In the genomic region with DNA sequence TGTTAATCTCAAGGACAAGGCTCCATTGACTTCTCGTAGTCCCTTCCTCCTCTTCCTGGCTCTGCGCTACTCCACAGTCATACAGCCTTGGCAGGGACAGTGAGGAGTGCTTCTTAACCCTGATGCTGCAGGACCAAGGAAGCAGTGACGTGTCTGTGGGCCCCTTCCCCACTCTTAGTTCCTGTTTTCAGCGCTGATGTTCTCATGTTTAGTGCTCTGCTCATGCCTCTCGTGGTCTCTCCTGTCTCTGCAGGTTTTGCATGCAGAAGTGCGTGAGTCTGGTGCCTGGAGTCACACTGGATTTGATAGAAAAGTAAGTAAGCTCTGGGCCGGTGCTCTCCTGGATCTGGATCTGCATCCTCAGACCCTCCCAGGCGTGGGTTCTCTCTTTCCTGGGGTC, we compare ENCODE assay signal across 30 mouse cellular contexts.
A peak's percentile ranks its signal among the peaks of the same experiment; 100 is the strongest.
DNase-seq lines count a peak whose midpoint lies in the region; ATAC-seq and TF ChIP-seq lines count a peak whose summit lies in the region.
"Had no signal": no experiment of that assay in that cellular context is flagged by ENCODE, and none has a peak within 500 bp of the region (broad histone marks: within the 10 kb centered on the region; RNA-seq: fewer than 3 reads in every experiment).

No protein-coding gene starts in this region.

- no peaks in the 10 kb centered on the region for H3K79me2 ChIP-seq in MEL (ENCODE audit: control insufficient read depth, insufficient read depth, low read length, poor library complexity)

- TF ChIP-seq POLR2A in MEL (IDR thresholded peaks at IDR 0.05; ENCODE audit: control insufficient read depth in 1 of 2, insufficient read depth in 1 of 2, low read depth in 1 of 2, low read length in 2 of 2, poor library complexity in 1 of 2), result no peak

- WGBS in liver, postnatal 0 days (ENCODE audit: insufficient replicate concordance), result 57% methylated on average over 8 of the region's 8 CpGs
- 64% methylated on average over 8 of the region's 8 CpGs for WGBS in liver, embryonic 11.5 days

- TF ChIP-seq CTCF in liver, postnatal 0 days (IDR thresholded peaks at IDR 0.05; ENCODE audit: low read depth), result no peak
- TF ChIP-seq CTCF in MEL (IDR thresholded peaks at IDR 0.05 in 2 of 3, conservative IDR thresholded peaks at IDR 0.05 in 1 of 3; ENCODE audit: control insufficient read depth in 1 of 3, insufficient read depth in 1 of 3, low read depth in 2 of 3, low read length in 3 of 3, poor library complexity in 1 of 3, severe bottlenecking in 1 of 3), result no peak

- H3K4me3 ChIP-seq in liver, postnatal 0 days (ENCODE audit: low read depth, low read length), result no peak overlapping the region
- H3K4me3 ChIP-seq in liver, embryonic 11.5 days (ENCODE audit: low read depth, low read length), result no peak overlapping the region
- no peak overlapping the region for H3K4me3 ChIP-seq in MEL (ENCODE audit: control insufficient read depth in 1 of 2, insufficient read depth in 1 of 2, low read depth in 2 of 2, low read length in 2 of 2)
- H3K4me3 ChIP-seq: embryonic facial prominence, embryonic 13.5 days; gastrocnemius, adult 2 months; heart, embryonic 13.5 days; hindbrain, embryonic 10.5 days; intestine, embryonic 15.5 days; liver, embryonic 13.5 days; lung, embryonic 15.5 days; midbrain, embryonic 10.5 days had no signal

- 0 out of 2 replicates have a peak, but pooled peaks cover 6% of the 10 kb centered on the region for H3K36me3 ChIP-seq in liver, postnatal 0 days (replicated peaks; ENCODE audit: insufficient read depth, low read length)
- H3K36me3 ChIP-seq in liver, embryonic 11.5 days (ENCODE audit: control insufficient read depth, insufficient read depth, low read length), result 0 out of 2 replicates have a peak, but pooled peaks cover 2% of the 10 kb centered on the region
- H3K36me3 ChIP-seq in MEL (ENCODE audit: control insufficient read depth in 1 of 2, insufficient read depth in 2 of 2, low read length in 2 of 2), result peaks cover 2 to 20% of the 10 kb centered on the region in 2 experiments; a peak in 3 of 4 replicates
- H3K36me3 ChIP-seq: lung, embryonic 15.5 days had no signal

- H3K4me2 ChIP-seq in liver, postnatal 0 days (ENCODE audit: low read depth, low read length), result no peak overlapping the region
- H3K4me2 ChIP-seq in liver, embryonic 11.5 days, result no peak overlapping the region
- H3K4me2 ChIP-seq: embryonic facial prominence, embryonic 13.5 days; heart, embryonic 13.5 days; intestine, embryonic 15.5 days; liver, embryonic 13.5 days; lung, embryonic 15.5 days had no signal

- no peak for TF ChIP-seq RAD21 in MEL (IDR thresholded peaks at IDR 0.05; ENCODE audit: low read depth, low read length)

- peaks cover 6% of the 10 kb centered on the region for H3K9me3 ChIP-seq in liver, postnatal 0 days (ENCODE audit: low read length)
- peaks cover 6% of the 10 kb centered on the region for H3K9me3 ChIP-seq in liver, embryonic 11.5 days (ENCODE audit: control insufficient read depth, low read length)
- H3K9me3 ChIP-seq in MEL (replicated peaks; ENCODE audit: insufficient read depth, low read length), result no peaks in the 10 kb centered on the region
- H3K9me3 ChIP-seq: lung, embryonic 15.5 days had no signal

- peaks cover 4% of the 10 kb centered on the region for H3K4me1 ChIP-seq in liver, postnatal 0 days (ENCODE audit: insufficient read depth)
- no peaks in the 10 kb centered on the region for H3K4me1 ChIP-seq in liver, embryonic 11.5 days (replicated peaks; ENCODE audit: control insufficient read depth, insufficient read depth, low read length)
- H3K4me1 ChIP-seq in MEL (ENCODE audit: control insufficient read depth in 1 of 2, insufficient read depth in 2 of 2, low read length in 2 of 2), result peaks cover 16 to 18% of the 10 kb centered on the region in 2 experiments
- H3K4me1 ChIP-seq: embryonic facial prominence, embryonic 13.5 days; liver, embryonic 13.5 days; lung, embryonic 15.5 days had no signal

- no peak overlapping the region for H3K9ac ChIP-seq in liver, postnatal 0 days (replicated peaks)
- H3K9ac ChIP-seq in liver, embryonic 11.5 days (ENCODE audit: low read depth, low read length), result no peak overlapping the region
- H3K9ac ChIP-seq in MEL (ENCODE audit: control insufficient read depth, low read depth, low read length, poor library complexity, severe bottlenecking), result no peak overlapping the region
- H3K9ac ChIP-seq: embryonic facial prominence, embryonic 13.5 days; heart, embryonic 13.5 days; intestine, embryonic 15.5 days; liver, embryonic 13.5 days; lung, embryonic 15.5 days had no signal

- H3K27me3 ChIP-seq in liver, postnatal 0 days (ENCODE audit: insufficient read depth, low read length), result no peaks in the 10 kb centered on the region
- H3K27me3 ChIP-seq in liver, embryonic 11.5 days (replicated peaks; ENCODE audit: control insufficient read depth, insufficient read depth, low read length), result no peaks in the 10 kb centered on the region
- no peaks in the 10 kb centered on the region for H3K27me3 ChIP-seq in MEL (ENCODE audit: control insufficient read depth in 1 of 2, insufficient read depth in 2 of 2, low read length in 2 of 2)
- H3K27me3 ChIP-seq: embryonic facial prominence, embryonic 13.5 days; heart, embryonic 13.5 days; intestine, embryonic 15.5 days; liver, embryonic 13.5 days; lung, embryonic 15.5 days had no signal

- no peak for ATAC-seq in liver, postnatal 0 days
- ATAC-seq in liver, embryonic 11.5 days (replicated peaks; ENCODE audit: low FRiP score), result no peak
- ATAC-seq in granulocyte monocyte progenitor cell, adult 5-6 weeks (replicated peaks; ENCODE audit: poor library complexity, severe bottlenecking), result peak; percentile 84
- ATAC-seq in megakaryocyte progenitor cell, adult 5-6 weeks (replicated peaks; ENCODE audit: poor library complexity), result peak; percentile 63
- ATAC-seq: hindbrain, postnatal 0 days; intestine, embryonic 15.5 days had no signal

- no peak for TF ChIP-seq EP300 in liver, postnatal 0 days (IDR thresholded peaks at IDR 0.05; ENCODE audit: low read depth)
- TF ChIP-seq EP300 in MEL (IDR thresholded peaks at IDR 0.05; ENCODE audit: low read depth in 1 of 2, low read length in 2 of 2), result no peak

- DNase-seq in liver, postnatal 0 days, result peak; percentile 27
- no peak for DNase-seq in liver, embryonic 11.5 days (ENCODE audit: low spot score)
- peak; percentile 30 for DNase-seq in MEL (ENCODE audit: low read depth, low spot score)
- no peak for DNase-seq in retina, embryonic 14.5 days (ENCODE audit: low spot score)
- DNase-seq in right cerebral cortex, adult 2 months (ENCODE audit: low spot score in 2 of 2), result no peak
- DNase-seq: adrenal gland, adult 8-10 months; B cell, adult 2 months; cerebellum, adult 9-10 months; cerebellum, postnatal 36 days; gastrocnemius, adult 2 months; heart, postnatal 10 days; kidney, adult 2 months; kidney, postnatal 10 days; layer of hippocampus, postnatal 36 days; left cerebral cortex, postnatal 4 days; liver, embryonic 13.5 days; right cerebral cortex, adult 18-20 months; right cerebral cortex, postnatal 4 days; thymus, adult 18-20 months; thymus, postnatal 25 days had no signal

- no peak overlapping the region for H3K27ac ChIP-seq in liver, postnatal 0 days (ENCODE audit: low read depth)
- no peak overlapping the region for H3K27ac ChIP-seq in liver, embryonic 11.5 days (ENCODE audit: low read depth, low read length)
- no peak overlapping the region for H3K27ac ChIP-seq in MEL (ENCODE audit: control insufficient read depth, low read depth, low read length)
- H3K27ac ChIP-seq: embryonic facial prominence, embryonic 13.5 days; gastrocnemius, adult 2 months; heart, embryonic 13.5 days; hindbrain, embryonic 10.5 days; hindbrain, postnatal 0 days; intestine, embryonic 15.5 days; liver, embryonic 13.5 days; lung, embryonic 15.5 days; midbrain, embryonic 10.5 days; stomach, postnatal 0 days had no signal

TF ChIP-seq in MEL, 35 proteins besides CTCF, POLR2A, EP300 and RAD21:
- TF ChIP-seq POLR2AphosphoS2 (IDR thresholded peaks at IDR 0.05; ENCODE audit: low read length), result no peak
- TF ChIP-seq ZMIZ1 (IDR thresholded peaks at IDR 0.05; ENCODE audit: low read depth, low read length), result no peak
- TF ChIP-seq NRF1 (IDR thresholded peaks at IDR 0.05; ENCODE audit: insufficient read depth, low read depth, low read length, poor library complexity, severe bottlenecking), result no peak
- no peak for TF ChIP-seq POLR2AphosphoS5 (IDR thresholded peaks at IDR 0.05; ENCODE audit: borderline replicate concordance, low read depth, low read length)
- no peak for TF ChIP-seq SIN3A (IDR thresholded peaks at IDR 0.05; ENCODE audit: low read length)
- TF ChIP-seq SMC3 (IDR thresholded peaks at IDR 0.05; ENCODE audit: low read depth, low read length), result no peak
- no peak for TF ChIP-seq TBP (IDR thresholded peaks at IDR 0.05; ENCODE audit: low read depth, low read length)
- TF ChIP-seq ZNF384 (IDR thresholded peaks at IDR 0.05; ENCODE audit: low read depth, low read length), result no peak
- no peak for TF ChIP-seq NELFE (IDR thresholded peaks at IDR 0.05; ENCODE audit: low read depth, low read length)
- no peak for TF ChIP-seq MYC (IDR thresholded peaks at IDR 0.05; ENCODE audit: low read depth, low read length)
- no peak for TF ChIP-seq USF2 (IDR thresholded peaks at IDR 0.05; ENCODE audit: borderline replicate concordance in 1 of 2, insufficient read depth in 1 of 2, low read depth in 1 of 2, low read length in 2 of 2)
- no peak for TF ChIP-seq RCOR1 (IDR thresholded peaks at IDR 0.05; ENCODE audit: low read depth, low read length)
- TF ChIP-seq MAZ (IDR thresholded peaks at IDR 0.05; ENCODE audit: low read depth, low read length), result no peak
- TF ChIP-seq MAFK (IDR thresholded peaks at IDR 0.05; ENCODE audit: borderline replicate concordance, low read depth, low read length), result no peak
- TF ChIP-seq MAX (IDR thresholded peaks at IDR 0.05; ENCODE audit: low read length), result no peak
- no peak for TF ChIP-seq ETS1 (IDR thresholded peaks at IDR 0.05; ENCODE audit: low read depth, low read length)
- no peak for TF ChIP-seq MEF2A (IDR thresholded peaks at IDR 0.05; ENCODE audit: extremely low read depth, insufficient replicate concordance, low read depth, low read length, poor library complexity, severe bottlenecking)
- no peak for TF ChIP-seq JUND (IDR thresholded peaks at IDR 0.05; ENCODE audit: low read depth, low read length)
- no peak for TF ChIP-seq GATA1 (IDR thresholded peaks at IDR 0.05; ENCODE audit: low read depth, low read length)
TF ChIP-seq in MEL: peak in this region for 0.

Comparison
In these comparisons a context has a peak if more than half of its experiments do, and no peak if none do; other contexts are left out.
1. DNase-seq: peak in liver, postnatal 0 days (single experiment) and MEL (single experiment); none in liver, embryonic 11.5 days (single experiment), retina, embryonic 14.5 days (single experiment) and right cerebral cortex, adult 2 months (0 of 2).
2. ATAC-seq: peak in granulocyte monocyte progenitor cell, adult 5-6 weeks (single experiment) and megakaryocyte progenitor cell, adult 5-6 weeks (single experiment); none in liver, postnatal 0 days (single experiment) and liver, embryonic 11.5 days (single experiment).